Comparison of ENCODE assay signal across 8 mouse cellular contexts in the genomic region with DNA sequence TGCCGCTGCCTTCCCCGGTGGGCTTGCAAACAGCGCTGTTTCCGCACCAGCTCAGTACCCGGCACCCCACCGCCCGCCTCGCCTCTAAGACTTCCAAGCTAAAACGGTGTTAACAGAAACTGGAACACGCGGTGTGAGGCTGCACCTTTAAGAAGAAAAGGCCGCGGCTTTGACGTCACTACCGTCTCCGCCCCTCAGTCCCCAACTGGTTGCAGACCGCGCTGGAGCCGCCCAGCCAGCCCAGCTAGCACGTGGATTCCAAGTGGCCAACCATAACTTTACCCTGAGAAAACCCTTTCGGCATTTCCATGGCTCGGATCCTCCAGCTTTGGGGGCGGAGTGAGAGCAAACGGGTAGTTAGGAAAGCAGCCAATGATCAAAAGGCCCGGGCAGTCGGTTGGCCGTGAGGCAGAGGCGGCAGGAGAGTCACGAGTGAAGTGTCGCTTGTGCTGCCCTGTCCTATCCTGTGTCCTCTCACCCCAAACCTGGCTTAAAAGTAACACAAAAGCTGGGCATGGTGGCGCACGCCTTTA. TPM values are rescaled to one million over a fixed set of nuclear protein-coding genes. Genes with fewer than 3 reads are reported as not detected.
DNase-seq lines count a peak whose midpoint lies in the region; ATAC-seq and TF ChIP-seq lines count a peak whose summit lies in the region.

No protein-coding gene starts in this region.

- H3K9ac ChIP-seq in forebrain, embryonic 12.5 days = 0 out of 2 replicates have a peak overlapping the region, but pooled peaks have one; percentile 87
- H3K9ac ChIP-seq in heart, postnatal 0 days (replicated peaks; ENCODE audit: low read depth, low read length) = peak overlapping the region; percentile 69; the same call in 1 of the 2 replicates
- peak overlapping the region; percentile 81 for H3K9ac ChIP-seq in liver, embryonic 16.5 days (ENCODE audit: low read depth, low read length)
- peak overlapping the region; percentile 91 for H3K9ac ChIP-seq in neural tube, embryonic 13.5 days

- H3K4me2 ChIP-seq in forebrain, embryonic 12.5 days = peak overlapping the region; percentile 85
- peak overlapping the region; percentile 66 for H3K4me2 ChIP-seq in heart, postnatal 0 days (ENCODE audit: low read depth, low read length)
- peak overlapping the region; percentile 94 for H3K4me2 ChIP-seq in liver, embryonic 16.5 days (ENCODE audit: low read depth, low read length)
- peak overlapping the region; percentile 95 for H3K4me2 ChIP-seq in neural tube, embryonic 13.5 days

- 0 out of 2 replicates have a peak, but pooled peaks cover 2% of the 10 kb centered on the region for H3K27me3 ChIP-seq in E14TG2a.4 (ENCODE audit: insufficient read depth, low read length)
- no peaks in the 10 kb centered on the region for H3K27me3 ChIP-seq in forebrain, embryonic 12.5 days
- H3K27me3 ChIP-seq in heart, postnatal 0 days (ENCODE audit: control insufficient read depth, insufficient read depth, low read length) = no peaks in the 10 kb centered on the region
- 0 out of 2 replicates have a peak, but pooled peaks cover under 1% of the 10 kb centered on the region for H3K27me3 ChIP-seq in liver, embryonic 16.5 days (ENCODE audit: control insufficient read depth, insufficient read depth, low read depth, low read length)
- H3K27me3 ChIP-seq in neural tube, embryonic 13.5 days = no peaks in the 10 kb centered on the region
- no peaks in the 10 kb centered on the region for H3K27me3 ChIP-seq in testis, adult 2 months (ENCODE audit: control insufficient read depth, insufficient read depth, low read length)

- peaks cover 58% of the 10 kb centered on the region for H3K4me1 ChIP-seq in E14TG2a.4 (replicated peaks; ENCODE audit: low read depth, low read length)
- H3K4me1 ChIP-seq in forebrain, embryonic 12.5 days = peaks cover 42% of the 10 kb centered on the region
- H3K4me1 ChIP-seq in heart, postnatal 0 days (ENCODE audit: control insufficient read depth, insufficient read depth) = peaks cover 15% of the 10 kb centered on the region
- H3K4me1 ChIP-seq in liver, embryonic 16.5 days (ENCODE audit: control insufficient read depth, low read depth, low read length) = peaks cover 46% of the 10 kb centered on the region
- H3K4me1 ChIP-seq in neural tube, embryonic 13.5 days (replicated peaks) = peaks cover 46% of the 10 kb centered on the region
- peaks cover 19% of the 10 kb centered on the region for H3K4me1 ChIP-seq in testis, adult 2 months (ENCODE audit: control insufficient read depth, insufficient read depth, low read length)

- peak; percentile 86 for TF ChIP-seq EP300 in heart, postnatal 0 days (IDR thresholded peaks at IDR 0.05; ENCODE audit: low read depth)

- DNase-seq in c-Kit-positive CD71-positive TER-119-positive erythroid progenitor cells, embryonic 14.5 days (ENCODE audit: low spot score) = peak; percentile 99
- peak; percentile 99 for DNase-seq in heart, postnatal 0 days (ENCODE audit: low spot score)
- peak; percentile 97 to 98 for DNase-seq in kidney, postnatal 4 days

- no peak for TF ChIP-seq CTCF in E14TG2a.4 (conservative IDR thresholded peaks at IDR 0.05; ENCODE audit: low read length)
- no peak for TF ChIP-seq CTCF in heart, postnatal 0 days (IDR thresholded peaks at IDR 0.05; ENCODE audit: low read depth)
- TF ChIP-seq CTCF in testis, adult 2 months (IDR thresholded peaks at IDR 0.05; ENCODE audit: control insufficient read depth, insufficient read depth, insufficient replicate concordance, low read depth, low read length) = no peak

- ATAC-seq in forebrain, embryonic 12.5 days (ENCODE audit: low FRiP score) = peak; percentile 89
- ATAC-seq in heart, postnatal 0 days (ENCODE audit: insufficient read depth, low read depth) = peak; percentile 88
- peak; percentile 81 for ATAC-seq in liver, embryonic 16.5 days (ENCODE audit: low read depth)
- ATAC-seq in neural tube, embryonic 13.5 days (ENCODE audit: low read depth) = peak; percentile 92

- WGBS in forebrain, embryonic 12.5 days = under 1% methylated on average over 32 of the region's 32 CpGs
- under 1% methylated on average over 32 of the region's 32 CpGs for WGBS in heart, postnatal 0 days
- under 1% methylated on average over 32 of the region's 32 CpGs for WGBS in liver, embryonic 16.5 days (ENCODE audit: insufficient replicate concordance)
- under 1% methylated on average over 32 of the region's 32 CpGs for WGBS in neural tube, embryonic 13.5 days

- H3K4me3 ChIP-seq in E14TG2a.4 (replicated peaks; ENCODE audit: low read length) = peak overlapping the region; percentile 97
- peak overlapping the region; percentile 80 for H3K4me3 ChIP-seq in forebrain, embryonic 12.5 days (replicated peaks)
- peak overlapping the region; percentile 93 for H3K4me3 ChIP-seq in heart, postnatal 0 days (ENCODE audit: low read depth, low read length)
- peak overlapping the region; percentile 79 for H3K4me3 ChIP-seq in liver, embryonic 16.5 days (ENCODE audit: low read depth, low read length)
- H3K4me3 ChIP-seq in neural tube, embryonic 13.5 days = peak overlapping the region; percentile 85
- peak overlapping the region; percentile 99 for H3K4me3 ChIP-seq in testis, adult 2 months (ENCODE audit: control insufficient read depth, low read depth, low read length)

- no peaks in the 10 kb centered on the region for H3K9me3 ChIP-seq in E14TG2a.4 (ENCODE audit: low read length)
- no peaks in the 10 kb centered on the region for H3K9me3 ChIP-seq in forebrain, embryonic 12.5 days
- no peaks in the 10 kb centered on the region for H3K9me3 ChIP-seq in heart, postnatal 0 days (replicated peaks; ENCODE audit: control insufficient read depth, low read length)
- H3K9me3 ChIP-seq in liver, embryonic 16.5 days (replicated peaks; ENCODE audit: control insufficient read depth, low read length) = no peaks in the 10 kb centered on the region
- H3K9me3 ChIP-seq in neural tube, embryonic 13.5 days = no peaks in the 10 kb centered on the region

- peak; percentile 95 for TF ChIP-seq POLR2A in testis, adult 2 months (IDR thresholded peaks at IDR 0.05; ENCODE audit: control insufficient read depth, low read depth, low read length)

- peak overlapping the region; percentile 80 for H3K27ac ChIP-seq in forebrain, embryonic 12.5 days
- H3K27ac ChIP-seq in heart, postnatal 0 days (ENCODE audit: low read depth) = peak overlapping the region; percentile 95
- H3K27ac ChIP-seq in liver, embryonic 16.5 days (ENCODE audit: low read length) = peak overlapping the region; percentile 95
- peak overlapping the region; percentile 83 for H3K27ac ChIP-seq in neural tube, embryonic 13.5 days (replicated peaks)
- H3K27ac ChIP-seq in testis, adult 2 months (ENCODE audit: control insufficient read depth, insufficient read depth, low read depth, low read length) = peak overlapping the region; percentile 97

- H3K36me3 ChIP-seq in E14TG2a.4 (ENCODE audit: insufficient read depth, low read length) = peaks cover 31% of the 10 kb centered on the region
- peaks cover 15% of the 10 kb centered on the region for H3K36me3 ChIP-seq in forebrain, embryonic 12.5 days (replicated peaks)
- H3K36me3 ChIP-seq in heart, postnatal 0 days (replicated peaks; ENCODE audit: control insufficient read depth, insufficient read depth, low read length) = peaks cover 17% of the 10 kb centered on the region
- H3K36me3 ChIP-seq in liver, embryonic 16.5 days (ENCODE audit: control insufficient read depth, insufficient read depth) = peaks cover 26% of the 10 kb centered on the region
- H3K36me3 ChIP-seq in neural tube, embryonic 13.5 days = peaks cover 15% of the 10 kb centered on the region
- no peaks in the 10 kb centered on the region; the same call in 1 of the 2 replicates for H3K36me3 ChIP-seq in testis, adult 2 months (ENCODE audit: control insufficient read depth, insufficient read depth, low read length)

RNA-seq across cellular contexts. Expression of a gene that starts 0.7 kb away (rescaled TPM):
- 173 TPM in 2 replicates for polyA plus RNA-seq in forebrain, embryonic 12.5 days (2016; fragmentation: Nextera tagmentation; extraction: Ambion mirVana)
- 281 and 322 TPM in 2 replicates for total RNA-seq in heart, postnatal 0 days (2014; rRNA removed; ENCODE audit: low replicate concordance)
- polyA plus RNA-seq in heart, postnatal 0 days (2015; fragmentation: Nextera tagmentation; extraction: Ambion mirVana) = 267 and 269 TPM in 2 replicates
- polyA plus RNA-seq in liver, embryonic 16.5 days (2015; fragmentation: Nextera tagmentation; extraction: Ambion mirVana) = 454 and 500 TPM in 2 replicates
- polyA plus RNA-seq in neural tube, embryonic 13.5 days (2015; fragmentation: Nextera tagmentation; extraction: Ambion mirVana) = 154 TPM in 2 replicates
- 1,405 and 1,456 TPM in 2 replicates for polyA plus RNA-seq in testis, adult 2 months (2012; rRNA removed)

RNA-seq across cellular contexts. Expression of a gene that starts 15.2 kb away (rescaled TPM):
- 103 and 113 TPM in 2 replicates for polyA plus RNA-seq in forebrain, embryonic 12.5 days (2016; fragmentation: Nextera tagmentation; extraction: Ambion mirVana)
- 12.5 TPM in 1 of 2 replicates, not detected in the other for total RNA-seq in heart, postnatal 0 days (2014; rRNA removed; ENCODE audit: low replicate concordance)
- polyA plus RNA-seq in heart, postnatal 0 days (2015; fragmentation: Nextera tagmentation; extraction: Ambion mirVana) = 0.74 and 0.92 TPM in 2 replicates
- 2.1 and 2.2 TPM in 2 replicates for polyA plus RNA-seq in liver, embryonic 16.5 days (2015; fragmentation: Nextera tagmentation; extraction: Ambion mirVana)
- polyA plus RNA-seq in neural tube, embryonic 13.5 days (2015; fragmentation: Nextera tagmentation; extraction: Ambion mirVana) = 156 and 161 TPM in 2 replicates
- polyA plus RNA-seq in testis, adult 2 months (2012; rRNA removed) = 53.7 and 55.6 TPM in 2 replicates

RNA-seq across cellular contexts. Expression of a gene that starts 21.7 kb away (rescaled TPM):
- 55.5 and 57.6 TPM in 2 replicates for polyA plus RNA-seq in forebrain, embryonic 12.5 days (2016; fragmentation: Nextera tagmentation; extraction: Ambion mirVana)
- total RNA-seq in heart, postnatal 0 days (2014; rRNA removed; ENCODE audit: low replicate concordance) = 134 and 162 TPM in 2 replicates
- polyA plus RNA-seq in heart, postnatal 0 days (2015; fragmentation: Nextera tagmentation; extraction: Ambion mirVana) = 174 and 176 TPM in 2 replicates
- polyA plus RNA-seq in liver, embryonic 16.5 days (2015; fragmentation: Nextera tagmentation; extraction: Ambion mirVana) = 103 and 118 TPM in 2 replicates
- 83.3 and 88.6 TPM in 2 replicates for polyA plus RNA-seq in neural tube, embryonic 13.5 days (2015; fragmentation: Nextera tagmentation; extraction: Ambion mirVana)
- polyA plus RNA-seq in testis, adult 2 months (2012; rRNA removed) = 21.1 TPM in 2 replicates

RNA-seq across cellular contexts. Expression of a gene that starts 39.1 kb away (rescaled TPM):
- 13.3 and 15.2 TPM in 2 replicates for polyA plus RNA-seq in forebrain, embryonic 12.5 days (2016; fragmentation: Nextera tagmentation; extraction: Ambion mirVana)
- 40.8 and 58.6 TPM in 2 replicates for total RNA-seq in heart, postnatal 0 days (2014; rRNA removed; ENCODE audit: low replicate concordance)
- 1.7 and 1.8 TPM in 2 replicates for polyA plus RNA-seq in heart, postnatal 0 days (2015; fragmentation: Nextera tagmentation; extraction: Ambion mirVana)
- polyA plus RNA-seq in liver, embryonic 16.5 days (2015; fragmentation: Nextera tagmentation; extraction: Ambion mirVana) = 0.20 and 0.34 TPM in 2 replicates
- 20.3 and 21.6 TPM in 2 replicates for polyA plus RNA-seq in neural tube, embryonic 13.5 days (2015; fragmentation: Nextera tagmentation; extraction: Ambion mirVana)
- 0.88 and 1.2 TPM in 2 replicates for polyA plus RNA-seq in testis, adult 2 months (2012; rRNA removed)

RNA-seq across cellular contexts. Expression of a gene that starts 42.4 kb away (rescaled TPM):
- 21.2 and 25.7 TPM in 2 replicates for polyA plus RNA-seq in forebrain, embryonic 12.5 days (2016; fragmentation: Nextera tagmentation; extraction: Ambion mirVana)
- 1.9 and 7.5 TPM in 2 replicates for total RNA-seq in heart, postnatal 0 days (2014; rRNA removed; ENCODE audit: low replicate concordance)
- 1.3 and 3.1 TPM in 2 replicates for polyA plus RNA-seq in heart, postnatal 0 days (2015; fragmentation: Nextera tagmentation; extraction: Ambion mirVana)
- polyA plus RNA-seq in liver, embryonic 16.5 days (2015; fragmentation: Nextera tagmentation; extraction: Ambion mirVana) = 1,073 and 1,144 TPM in 2 replicates
- polyA plus RNA-seq in neural tube, embryonic 13.5 days (2015; fragmentation: Nextera tagmentation; extraction: Ambion mirVana) = 4.2 and 4.9 TPM in 2 replicates
- not detected in 2 replicates for polyA plus RNA-seq in testis, adult 2 months (2012; rRNA removed)

Comparison
In these comparisons a context has a peak if more than half of its experiments do, and no peak if none do; other contexts are left out.
1. Peak in every context shown above with its lines: DNase-seq, ATAC-seq, H3K4me3 ChIP-seq and H3K27ac ChIP-seq.
2. RNA of a gene that starts 15.2 kb away (polyA plus RNA-seq): 156 to 161 TPM in neural tube, embryonic 13.5 days, 103 to 113 TPM in forebrain, embryonic 12.5 days and 53.7 to 55.6 TPM in testis, adult 2 months; 2.1 to 2.2 TPM in liver, embryonic 16.5 days and 0.74 to 0.92 TPM in heart, postnatal 0 days; every median in the first group is over 10 times any median in the second.